ENCODE assay signal across 10 mouse cellular contexts in the genomic region with DNA sequence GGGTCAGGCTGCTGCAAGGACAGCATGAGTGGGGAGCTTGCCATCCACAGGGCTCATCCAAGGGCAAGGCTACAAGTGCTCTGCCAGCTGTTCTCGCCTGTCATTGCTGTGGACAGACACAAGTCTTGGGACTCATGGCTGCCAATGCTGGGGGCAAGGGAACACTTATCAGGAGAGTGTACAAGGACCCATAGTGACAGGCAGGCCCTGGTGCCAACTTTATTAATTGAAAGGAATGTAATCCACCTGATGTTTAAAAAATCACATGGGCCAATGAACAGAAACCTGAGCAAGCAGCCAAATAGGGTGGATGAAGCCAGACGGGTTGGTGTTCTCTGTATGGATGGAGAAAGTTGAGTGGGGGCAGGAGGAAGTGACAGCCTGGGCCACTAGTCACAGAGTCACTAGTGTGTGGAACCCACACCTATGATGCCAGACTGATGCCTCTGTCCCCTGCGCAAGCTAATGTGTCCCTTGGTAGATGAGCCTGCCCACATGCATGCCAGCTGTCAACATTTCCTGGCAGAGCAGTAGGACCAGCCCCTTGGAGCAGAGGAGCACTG.
DNase-seq lines count a peak whose midpoint lies in the region; ATAC-seq and TF ChIP-seq lines count a peak whose summit lies in the region.
"Had no signal": no experiment of that assay in that cellular context is flagged by ENCODE, and none has a peak within 500 bp of the region (broad histone marks: within the 10 kb centered on the region; RNA-seq: fewer than 3 reads in every experiment).

No protein-coding gene starts in this region.

- no peak for TF ChIP-seq CTCF in layer of hippocampus, adult 2 months (conservative IDR thresholded peaks at IDR 0.05)

- 0 out of 2 replicates have a peak, but pooled peaks have one; percentile 39 for ATAC-seq in kidney, embryonic 14.5 days (ENCODE audit: low FRiP score, low TSS enrichment)

- H3K4me1 ChIP-seq in kidney, embryonic 14.5 days (ENCODE audit: control insufficient read depth, insufficient read depth, low read length) = no peaks in the 10 kb centered on the region; the same call in 1 of the 2 replicates

- H3K27me3 ChIP-seq in kidney, embryonic 14.5 days (ENCODE audit: control insufficient read depth, insufficient read depth, low read length) = no peaks in the 10 kb centered on the region
- H3K27me3 ChIP-seq: neural tube, embryonic 13.5 days had no signal

- H3K4me2 ChIP-seq in kidney, embryonic 14.5 days (replicated peaks; ENCODE audit: low read depth, low read length) = no peak overlapping the region
- H3K4me2 ChIP-seq: neural tube, embryonic 13.5 days had no signal

- DNase-seq in kidney, postnatal 25 days = no peak
- DNase-seq in spleen, postnatal 4 days (ENCODE audit: low spot score in 2 of 2) = peak; percentile 8 to 52
- no peak for DNase-seq in spleen, adult 12 weeks (ENCODE audit: low spot score)
- DNase-seq in heart, adult 8-10 months (ENCODE audit: low spot score) = peak; percentile 40
- peak; percentile 79 for DNase-seq in skeletal muscle tissue, adult 2 months (ENCODE audit: low read depth, low spot score)
- no peak for DNase-seq in testis, postnatal 14 days (ENCODE audit: low spot score)
- no peak for DNase-seq in layer of hippocampus, adult 2 months (ENCODE audit: low spot score in 2 of 2)
- DNase-seq: kidney, adult 9 months had no signal

- no peaks in the 10 kb centered on the region for H3K36me3 ChIP-seq in kidney, embryonic 14.5 days (ENCODE audit: control insufficient read depth, insufficient read depth, low read length)
- H3K36me3 ChIP-seq: neural tube, embryonic 13.5 days had no signal

- H3K27ac ChIP-seq in kidney, embryonic 14.5 days (ENCODE audit: low read depth, low read length) = no peak overlapping the region
- H3K27ac ChIP-seq in layer of hippocampus, adult 2 months = no peak overlapping the region
- H3K27ac ChIP-seq: neural tube, embryonic 13.5 days had no signal

- H3K4me3 ChIP-seq in kidney, embryonic 14.5 days (ENCODE audit: low read length) = no peak overlapping the region
- H3K4me3 ChIP-seq in layer of hippocampus, adult 2 months = no peak overlapping the region
- H3K4me3 ChIP-seq: neural tube, embryonic 13.5 days had no signal

- WGBS in kidney, embryonic 14.5 days = 75% methylated on average over 3 of the region's 3 CpGs

- H3K9me3 ChIP-seq in kidney, embryonic 14.5 days (ENCODE audit: control insufficient read depth, low read length) = no peaks in the 10 kb centered on the region
- H3K9me3 ChIP-seq: neural tube, embryonic 13.5 days had no signal

- H3K9ac ChIP-seq in kidney, embryonic 14.5 days (ENCODE audit: low read depth, low read length) = no peak overlapping the region
- H3K9ac ChIP-seq: neural tube, embryonic 13.5 days had no signal

Comparison
In these comparisons a context has a peak if more than half of its experiments do, and no peak if none do; other contexts are left out.
1. DNase-seq: peak in spleen, postnatal 4 days (2 of 2), heart, adult 8-10 months (single experiment) and skeletal muscle tissue, adult 2 months (single experiment); none in kidney, postnatal 25 days (0 of 2), spleen, adult 12 weeks (single experiment), testis, postnatal 14 days (single experiment) and layer of hippocampus, adult 2 months (0 of 2).